Mouse (Mus musculus) gastrocnemius, postnatal 4 days (tissue): ENCODE measurements around the gene Ckm. TPM values are rescaled to one million over a fixed set of nuclear protein-coding genes. Genes with fewer than 3 reads are reported as not detected.
A peak's percentile ranks its signal among the peaks of the same experiment; 100 is the strongest.

ENCODE experiments used
- DNase-seq, 2 experiments: peaks; one replicate each; pipeline ENCODE4 v3.0.0; 2021 to 2022; ENCODE audit warnings: low spot score in 2 of 2, mixed read lengths in 2 of 2
- total RNA-seq, 2 experiments: library from RNA; stranded (reverse); gene quantifications; 2 replicates each; pipeline ENCODE4 v1.2.3; 2021

The Ckm gene
- total RNA-seq, 2 experiments from 2014 or later: 12,501 to 12,915 TPM

DNA sequence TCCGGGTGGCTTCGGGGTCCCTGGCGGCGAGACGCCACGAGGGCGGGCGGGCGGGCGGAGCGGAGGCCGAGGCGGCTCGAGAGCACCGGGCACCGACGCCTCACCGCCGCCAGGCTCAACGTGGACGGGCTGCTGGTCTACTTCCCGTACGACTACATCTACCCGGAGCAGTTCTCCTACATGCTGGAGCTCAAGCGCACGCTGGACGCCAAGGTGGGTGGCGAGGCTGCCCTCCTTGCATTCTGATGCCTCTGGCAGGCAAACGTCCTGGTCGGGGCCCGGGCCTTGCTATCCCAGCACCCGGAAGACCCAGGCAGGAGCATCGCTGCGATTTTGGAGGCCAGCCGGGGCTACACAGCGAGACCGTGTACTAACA is 22.4 kb upstream of the Ckm start:
- peak in 1 of 2 experiments; percentile 40 for DNase-seq

DNA sequence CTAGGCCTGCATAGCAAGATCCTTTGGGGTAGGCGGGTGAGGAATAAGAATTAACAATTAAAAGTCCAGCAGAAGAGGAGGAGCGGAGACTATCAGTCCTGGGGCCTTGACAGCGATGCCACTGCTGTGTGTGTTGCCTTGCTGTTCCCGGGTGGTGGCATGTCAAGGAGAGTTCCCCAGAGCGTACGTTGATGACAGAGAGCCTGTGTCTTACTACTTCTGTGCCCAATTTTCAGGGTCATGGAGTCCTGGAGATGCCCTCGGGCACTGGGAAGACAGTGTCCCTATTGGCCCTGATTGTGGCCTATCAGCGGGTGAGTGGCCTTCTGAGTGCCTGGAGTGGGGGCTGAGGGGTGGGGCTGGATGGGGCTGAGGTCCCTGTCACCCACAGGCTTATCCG is 20.9 kb upstream of the Ckm start:
- DNase-seq: peak in 1 of 2 experiments; percentile 7

GRCm38 (mm10) chr7:19388699-19389413 is 15.7 kb upstream of the Ckm start:
- DNase-seq: peak in 1 of 2 experiments; percentile 26

DNA sequence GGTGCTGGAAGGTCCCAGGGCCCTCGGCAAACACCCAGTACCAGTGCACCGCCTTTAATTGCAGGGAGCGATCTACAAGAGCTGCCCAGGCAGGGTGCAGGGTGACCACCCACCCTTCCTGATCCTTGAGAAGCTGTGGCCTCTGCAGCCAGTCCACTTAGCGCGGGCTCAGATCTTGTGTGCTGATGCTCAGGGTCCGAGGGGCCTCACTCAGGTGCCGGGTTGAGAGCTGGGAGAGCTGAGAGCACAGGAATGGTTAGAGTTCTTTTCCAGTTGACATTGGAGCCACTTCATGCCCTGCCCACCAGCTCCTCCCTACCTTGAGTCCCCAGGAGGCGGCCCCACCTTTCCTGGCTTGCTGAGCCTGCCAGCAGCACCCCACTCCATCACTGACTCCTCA is 10.1 kb upstream of the Ckm start:
- no peak for DNase-seq

- no peak for DNase-seq
These were observed 4.9 kb upstream of the Ckm start for GRCm38 (mm10) chr7:19399496-19400280.

GRCm38 (mm10) chr7:19400946-19401345 is 3.6 kb upstream of the Ckm start:
- DNase-seq: no peak

DNA sequence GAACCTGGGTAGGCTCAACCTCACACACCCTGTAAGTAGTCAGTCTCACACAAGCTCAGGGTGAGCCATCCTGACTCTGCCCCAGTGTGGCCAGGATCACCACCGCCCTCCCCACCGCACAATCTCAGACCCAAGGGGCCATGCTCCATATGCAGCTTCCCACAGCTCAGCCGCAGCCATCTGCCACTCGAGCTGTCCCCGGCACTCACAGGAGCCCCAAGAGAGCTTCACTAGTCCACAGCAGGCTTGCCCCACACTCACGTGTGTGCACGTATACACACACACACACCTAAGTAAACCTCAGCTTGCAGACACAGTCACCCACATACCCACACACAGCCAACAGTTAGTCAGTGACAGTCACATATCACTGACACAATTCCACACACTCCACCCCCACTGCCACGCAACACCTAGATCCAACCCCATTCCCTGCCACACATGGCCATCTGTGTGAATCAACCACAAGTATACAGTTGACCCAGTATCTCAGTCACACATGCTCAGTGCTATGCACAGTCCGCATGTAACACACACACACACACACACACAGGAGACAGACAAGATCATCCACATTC is 2.0 kb upstream of the Ckm start:
- no peak for DNase-seq

DNA sequence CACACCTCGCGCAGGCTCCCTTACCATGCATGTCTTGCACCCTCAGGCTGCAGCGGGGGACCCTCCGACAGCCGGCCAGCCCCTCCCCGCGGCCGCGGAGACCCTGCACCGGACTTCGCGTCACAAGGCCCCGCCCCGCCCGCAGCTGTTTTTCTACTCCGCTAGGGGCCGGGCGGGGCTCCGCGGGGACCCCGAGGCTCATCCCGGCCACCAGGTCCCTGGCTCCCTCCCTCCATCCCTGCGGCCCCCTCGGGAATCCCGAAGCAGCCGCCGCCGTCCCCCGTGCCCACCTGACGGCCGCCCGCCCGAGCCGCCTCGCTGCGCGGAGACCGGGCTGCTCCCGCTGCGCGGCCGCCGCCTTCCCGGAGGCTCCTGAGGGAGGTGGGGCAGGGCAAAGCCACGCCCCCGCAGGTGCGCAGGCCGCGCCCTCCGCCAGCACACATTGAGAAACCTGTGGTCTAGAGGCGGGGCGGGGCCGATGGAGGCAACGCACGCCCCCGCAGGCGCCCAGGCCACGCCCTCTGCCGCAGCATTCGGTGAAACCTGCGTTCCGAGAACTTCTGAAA is 762 bp upstream of the Ckm start, which contains the start of gene Klc3:
Gene Klc3 (minus strand): TSS at position 374 of the 566 bp plus-strand sequence.
- no peak for DNase-seq

- DNase-seq: peak; percentile 73 to 76
These were observed 841 bp downstream of the Ckm start for GRCm38 (mm10) chr7:19405417-19405816.

DNA sequence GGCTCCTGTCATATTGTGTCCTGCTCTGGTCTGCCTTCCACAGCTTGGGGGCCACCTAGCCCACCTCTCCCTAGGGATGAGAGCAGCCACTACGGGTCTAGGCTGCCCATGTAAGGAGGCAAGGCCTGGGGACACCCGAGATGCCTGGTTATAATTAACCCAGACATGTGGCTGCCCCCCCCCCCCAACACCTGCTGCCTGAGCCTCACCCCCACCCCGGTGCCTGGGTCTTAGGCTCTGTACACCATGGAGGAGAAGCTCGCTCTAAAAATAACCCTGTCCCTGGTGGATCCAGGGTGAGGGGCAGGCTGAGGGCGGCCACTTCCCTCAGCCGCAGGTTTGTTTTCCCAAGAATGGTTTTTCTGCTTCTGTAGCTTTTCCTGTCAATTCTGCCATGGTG is 5.2 kb downstream of the Ckm start:
- DNase-seq: no peak

DNA sequence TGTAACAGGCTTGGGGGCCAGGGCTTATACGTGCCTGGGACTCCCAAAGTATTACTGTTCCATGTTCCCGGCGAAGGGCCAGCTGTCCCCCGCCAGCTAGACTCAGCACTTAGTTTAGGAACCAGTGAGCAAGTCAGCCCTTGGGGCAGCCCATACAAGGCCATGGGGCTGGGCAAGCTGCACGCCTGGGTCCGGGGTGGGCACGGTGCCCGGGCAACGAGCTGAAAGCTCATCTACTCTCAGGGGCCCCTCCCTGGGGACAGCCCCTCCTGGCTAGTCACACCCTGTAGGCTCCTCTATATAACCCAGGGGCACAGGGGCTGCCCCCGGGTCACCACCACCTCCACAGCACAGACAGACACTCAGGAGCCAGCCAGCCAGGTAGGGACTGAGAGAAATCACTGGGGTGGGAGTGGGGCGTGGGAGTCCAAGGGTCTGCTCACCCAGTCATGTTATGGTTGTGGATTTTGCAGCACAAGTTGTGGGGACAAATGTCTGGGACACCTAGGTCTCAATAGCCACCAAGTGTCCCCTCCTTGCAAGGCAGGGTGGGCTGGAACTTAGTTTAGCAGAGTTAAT is 6.3 kb downstream of the Ckm start:
- DNase-seq: peak in 1 of 2 experiments; percentile 72

DNA sequence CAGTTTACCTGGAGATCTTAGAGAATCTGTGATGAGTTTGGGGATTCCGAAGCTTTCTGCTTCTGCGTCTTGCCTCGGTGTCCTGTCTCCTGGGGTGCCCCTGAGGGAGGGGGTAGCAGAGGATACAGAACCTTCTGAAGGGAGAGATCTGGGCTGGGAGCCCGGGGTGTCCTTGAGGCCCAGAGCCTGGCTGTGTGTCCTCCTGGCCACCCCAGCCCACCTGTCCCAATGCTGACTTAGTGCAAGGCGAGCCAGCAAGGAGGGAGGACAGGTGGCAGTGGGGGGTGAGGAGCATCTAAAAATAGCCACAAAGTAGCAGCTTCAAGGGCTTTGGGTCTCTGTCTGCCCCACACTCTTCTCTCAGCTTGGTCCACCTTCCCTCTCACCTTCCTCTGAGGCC is 7.2 kb downstream of the Ckm start:
- DNase-seq: no peak

DNA sequence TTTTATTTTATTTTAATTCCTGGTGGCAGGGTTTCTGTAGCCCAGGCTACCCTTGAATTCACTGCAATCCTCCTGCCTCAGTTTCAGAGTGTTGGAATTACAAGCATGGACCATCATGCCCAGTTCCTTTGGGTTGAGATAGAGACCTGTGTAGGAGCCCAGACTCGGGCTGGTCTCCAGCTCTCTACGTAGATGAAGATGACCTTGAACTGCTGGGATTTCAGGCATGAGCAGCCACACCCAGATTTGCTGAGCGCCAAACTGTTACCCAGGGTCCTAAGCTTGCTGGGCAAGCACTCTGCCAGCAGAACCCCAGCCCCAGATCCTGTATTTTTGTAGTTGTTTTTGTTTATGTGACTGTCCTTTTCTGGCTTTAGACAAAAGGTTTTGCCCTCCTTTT is 8.9 kb downstream of the Ckm start:
- DNase-seq: no peak

DNA sequence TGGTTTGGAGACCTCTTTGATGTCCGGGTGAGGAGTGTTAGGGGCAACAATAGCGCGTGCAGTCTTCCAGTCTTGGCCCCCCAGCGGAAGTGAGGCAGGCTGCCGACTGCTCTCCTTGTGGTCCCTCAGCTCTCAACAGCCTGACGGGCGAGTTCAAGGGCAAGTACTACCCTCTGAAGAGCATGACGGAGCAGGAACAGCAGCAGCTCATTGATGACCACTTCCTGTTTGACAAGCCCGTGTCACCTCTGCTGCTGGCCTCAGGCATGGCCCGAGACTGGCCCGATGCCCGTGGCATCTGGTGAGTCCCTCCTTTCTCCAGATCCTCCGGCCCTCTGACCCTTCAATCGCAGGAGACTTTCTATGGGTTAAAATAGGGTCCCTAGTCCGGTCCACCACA is 12.0 kb downstream of the Ckm start:
- DNase-seq: no peak

DNA sequence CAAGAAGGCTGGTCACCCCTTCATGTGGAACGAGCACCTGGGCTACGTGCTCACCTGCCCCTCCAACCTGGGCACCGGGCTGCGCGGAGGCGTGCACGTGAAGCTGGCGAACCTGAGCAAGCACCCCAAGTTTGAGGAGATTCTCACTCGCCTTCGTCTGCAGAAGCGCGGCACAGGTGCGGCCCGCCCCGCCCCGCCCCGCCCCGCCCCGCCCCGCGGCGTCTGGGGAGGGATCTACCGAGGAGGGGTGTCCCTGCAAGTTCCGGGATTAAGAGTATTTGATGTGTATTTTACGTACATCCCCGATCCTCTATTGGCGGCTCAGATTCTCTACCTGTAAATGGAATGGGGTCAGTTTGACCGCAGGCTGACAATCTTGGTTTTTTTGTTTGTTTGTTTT is 15.5 kb downstream of the Ckm start:
- no peak for DNase-seq

DNA sequence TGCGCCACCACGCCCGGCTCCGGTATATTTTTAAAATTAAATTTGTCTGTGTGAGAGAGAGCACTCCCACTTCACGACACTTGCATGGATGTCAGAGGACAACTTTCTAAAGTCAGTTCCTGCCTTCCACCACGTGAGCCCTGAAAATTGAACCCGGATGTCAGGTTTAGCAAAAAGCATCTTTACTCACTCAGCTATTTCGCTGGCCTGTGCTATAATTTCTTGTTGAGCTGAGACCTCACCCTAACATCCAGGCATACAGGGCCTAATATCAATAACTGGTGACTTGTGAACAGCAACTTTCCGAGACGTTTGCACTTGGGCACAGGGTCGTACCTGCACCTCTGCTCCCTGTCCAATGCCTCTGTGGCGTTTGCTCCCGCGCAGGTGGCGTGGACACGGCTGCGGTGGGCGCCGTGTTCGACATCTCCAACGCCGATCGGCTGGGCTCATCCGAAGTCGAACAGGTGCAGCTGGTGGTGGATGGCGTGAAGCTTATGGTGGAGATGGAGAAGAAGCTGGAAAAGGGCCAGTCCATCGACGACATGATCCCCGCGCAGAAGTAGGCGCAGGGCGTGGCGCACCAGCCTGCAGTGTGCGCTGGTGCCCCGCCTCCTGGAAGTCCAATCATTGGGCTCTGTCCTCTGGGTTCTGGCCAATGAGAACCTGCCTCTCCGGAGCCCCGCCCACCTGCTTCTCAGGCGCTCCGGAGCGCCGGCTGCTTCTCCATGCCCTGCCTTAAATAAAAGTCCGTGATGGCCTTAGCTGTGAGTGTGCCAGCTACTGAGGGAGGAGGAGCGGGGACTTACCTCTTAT is 16.5 kb downstream of the Ckm start:
- DNase-seq: peak in 1 of 2 experiments; percentile 77

DNA sequence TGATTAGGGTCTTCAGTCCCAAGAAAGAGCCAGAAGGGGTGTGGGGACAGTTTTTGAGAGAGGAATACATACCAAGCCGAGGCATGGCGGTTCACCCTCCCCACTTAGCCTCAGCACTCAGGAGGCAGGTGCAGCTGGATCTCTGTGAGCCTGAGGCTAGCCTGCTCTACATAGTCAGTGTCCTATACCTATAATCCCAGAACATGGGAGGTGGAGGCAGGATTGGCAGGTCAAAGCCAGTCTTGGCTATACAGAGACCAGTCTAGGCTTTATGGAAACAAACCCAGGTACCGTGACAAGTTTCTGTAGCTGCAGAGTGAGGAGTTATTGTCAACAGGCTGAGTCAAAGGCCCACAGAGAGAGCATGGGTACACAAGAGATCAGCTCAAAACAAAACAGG is 18.5 kb downstream of the Ckm start:
- no peak for DNase-seq

GRCm38 (mm10) chr7:19424051-19424450 is 19.5 kb downstream of the Ckm start:
- no peak for DNase-seq

DNA sequence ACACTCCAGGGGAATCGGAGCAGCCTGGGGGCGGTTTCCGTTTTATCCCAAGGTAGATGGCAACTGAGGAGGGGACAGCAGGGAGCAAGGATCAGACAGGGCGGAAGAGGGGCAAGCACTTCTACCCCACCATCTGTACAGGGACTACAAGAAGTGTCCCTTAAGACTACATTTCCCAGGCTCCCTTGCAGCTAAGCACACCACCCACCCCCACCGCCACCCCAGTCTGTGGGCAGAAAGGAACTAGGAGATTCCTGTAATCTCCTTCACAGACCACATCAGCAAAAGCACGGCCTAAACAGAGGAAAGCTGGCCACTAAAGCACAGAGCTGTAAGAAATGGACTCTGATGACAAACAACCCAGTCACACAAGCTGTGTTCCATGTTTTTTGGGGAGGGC is 21.8 kb downstream of the Ckm start:
- no peak for DNase-seq

DNA sequence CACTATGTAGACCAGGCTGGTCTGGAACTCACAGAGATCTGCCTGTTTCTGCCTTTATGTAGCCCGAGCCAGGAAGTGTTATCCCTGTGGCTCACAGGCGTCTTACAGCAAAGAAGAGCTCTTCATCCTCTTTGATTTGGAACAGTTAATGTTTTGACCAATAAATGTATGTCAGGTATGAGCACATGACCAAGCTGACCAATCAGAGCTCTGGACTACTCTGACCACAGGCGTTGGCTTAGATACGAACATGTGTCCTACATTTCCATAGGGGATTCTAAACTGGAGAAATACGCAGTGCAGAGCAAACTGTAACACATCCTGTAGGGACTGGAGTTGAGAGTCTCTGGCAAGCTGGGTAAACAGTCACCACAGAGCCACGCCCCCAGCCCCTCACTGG is 22.3 kb downstream of the Ckm start:
- no peak for DNase-seq
